Mouse (Mus musculus) midbrain, embryonic 14.5 days (tissue): ENCODE data around the gene Kifc5b. TPM values are rescaled to one million over a fixed set of nuclear protein-coding genes. Genes with fewer than 3 reads are reported as not detected.

Source experiments
- ATAC-seq: fragments of 200-750 bp; cut with Nextera tagmentation; 2 replicates; pipeline ENCODE4 v1.8.0; 2017; ENCODE audit warnings: moderate number of reproducible peaks, moderate library complexity; ENCODE audit not compliant: low FRiP score, low TSS enrichment
- DNase-seq: peaks from one replicate; pipeline ENCODE4 v3.0.0-alpha.2; 2015
- H3K27ac ChIP-seq: fragments of 300-500 bp; sonication (generic); replicated peaks from 2 replicates; pipeline ENCODE4 v1.5.1; 2014; ENCODE audit warnings: mild to moderate bottlenecking, low read depth, low read length, moderate library complexity
- H3K27me3 ChIP-seq: fragments of 300-500 bp; sonication (generic); 2 replicates; pipeline ENCODE4 v1.6.1; 2014; ENCODE audit warnings: low read length, control low read depth, mixed read lengths; ENCODE audit not compliant: control insufficient read depth, insufficient read depth
- H3K36me3 ChIP-seq: fragments of 300-500 bp; sonication (generic); 2 replicates; pipeline ENCODE4 v1.6.1; 2014; ENCODE audit warnings: low read length, control low read depth; ENCODE audit not compliant: control insufficient read depth, insufficient read depth
- H3K4me1 ChIP-seq: fragments of 300-500 bp; sonication (generic); 2 replicates; pipeline ENCODE4 v1.6.1; 2014; ENCODE audit warnings: mild to moderate bottlenecking, antibody characterized with exemption, low read length, control low read depth; ENCODE audit not compliant: control insufficient read depth, insufficient read depth
- H3K4me2 ChIP-seq: fragments of 300-500 bp; sonication (generic); 2 replicates; pipeline ENCODE4 v1.6.1; 2014; ENCODE audit warnings: mild to moderate bottlenecking, low read length, moderate library complexity
- H3K4me3 ChIP-seq: fragments of 300-500 bp; sonication (generic); replicated peaks from 2 replicates; pipeline ENCODE4 v1.5.1; 2014; ENCODE audit warnings: low read depth, low read length
- H3K9ac ChIP-seq: fragments of 300-500 bp; sonication (generic); replicated peaks from 2 replicates; pipeline ENCODE4 v1.6.1; 2014; ENCODE audit warnings: mild to moderate bottlenecking, low read length, moderate library complexity
- H3K9me3 ChIP-seq: fragments of 300-500 bp; sonication (generic); 2 replicates; pipeline ENCODE4 v1.6.1; 2016; ENCODE audit warnings: low read length, control low read depth, mixed read lengths; ENCODE audit not compliant: control insufficient read depth
- WGBS: fragments of 180-500 bp; shearing (Covaris S2); extraction: QIAGEN DNeasy Blood & Tissue Kit; methylation state at CpG from one replicate; pipeline ENCODE4 v1.1.7; 2014; 5-methylcytosine and 5-hydroxymethylcytosine counted together
- polyA plus RNA-seq: library from polyadenylated mRNA; unstranded; fragments of >200 nt; fragmentation: Nextera tagmentation; extraction: Ambion mirVana; gene quantifications from 2 replicates; pipeline ENCODE4 v1.2.1, GENCODE M21; 2014

Gene Kifc5b
- polyA plus RNA-seq, 1 experiment from 2014 or later: 1.2 TPM

GRCm38 (mm10) chr17:26948316-26949050 lies 31.6 kb downstream of the Kifc5b start:
- H3K9ac ChIP-seq: peak overlapping the region; percentile 90
- H3K9me3 ChIP-seq: no peaks in the 10 kb centered on the region
- DNase-seq (peak; percentile 82), ATAC-seq (peak; percentile 11; the same call in 1 of the 2 replicates)
- H3K27ac ChIP-seq: peak overlapping the region; percentile 93
- peaks cover 67% of the 10 kb centered on the region for H3K4me1 ChIP-seq
- peak overlapping the region; percentile 92 for H3K4me2 ChIP-seq
- WGBS: under 1% methylated on average over 56 of the region's 87 CpGs
- no peaks in the 10 kb centered on the region for H3K36me3 ChIP-seq
- no peaks in the 10 kb centered on the region for H3K27me3 ChIP-seq
- peak overlapping the region; percentile 69 for H3K4me3 ChIP-seq

GRCm38 (mm10) chr17:26949051-26949577 lies 32.2 kb downstream of the Kifc5b start:
- DNase-seq: peak; percentile 43
- H3K4me2 ChIP-seq: peak overlapping the region; percentile 92
- H3K36me3 ChIP-seq: no peaks in the 10 kb centered on the region
- WGBS: 6% methylated on average over 13 of the region's 14 CpGs
- H3K4me3 ChIP-seq: peak overlapping the region; percentile 69
- peak overlapping the region; percentile 93 for H3K27ac ChIP-seq
- peak overlapping the region; percentile 90 for H3K9ac ChIP-seq
- peaks cover 73% of the 10 kb centered on the region for H3K4me1 ChIP-seq
- ATAC-seq: peak; percentile 46; the same call in 1 of the 2 replicates
- H3K9me3 ChIP-seq: no peaks in the 10 kb centered on the region
- no peaks in the 10 kb centered on the region for H3K27me3 ChIP-seq

- Histone ChIP-seq H3K4me1 (peaks cover 73% of the 10 kb centered on the region), H3K9ac (peak overlapping the region; percentile 32; the same call in 1 of the 2 replicates), H3K27ac (peak overlapping the region; percentile 93; the same call in 1 of the 2 replicates), H3K4me2 (peak overlapping the region; percentile 92), H3K4me3 (peak overlapping the region; percentile 69), H3K36me3 (peaks cover 2% of the 10 kb centered on the region), H3K9me3 (no peaks in the 10 kb centered on the region), H3K27me3 (no peaks in the 10 kb centered on the region)
- 27% methylated on average over 5 of the region's 5 CpGs for WGBS
- DNase-seq: peak; percentile 15
- ATAC-seq: no peak
Measured at GRCm38 (mm10) chr17:26949866-26950265, 33.0 kb downstream of the Kifc5b start.

DNA sequence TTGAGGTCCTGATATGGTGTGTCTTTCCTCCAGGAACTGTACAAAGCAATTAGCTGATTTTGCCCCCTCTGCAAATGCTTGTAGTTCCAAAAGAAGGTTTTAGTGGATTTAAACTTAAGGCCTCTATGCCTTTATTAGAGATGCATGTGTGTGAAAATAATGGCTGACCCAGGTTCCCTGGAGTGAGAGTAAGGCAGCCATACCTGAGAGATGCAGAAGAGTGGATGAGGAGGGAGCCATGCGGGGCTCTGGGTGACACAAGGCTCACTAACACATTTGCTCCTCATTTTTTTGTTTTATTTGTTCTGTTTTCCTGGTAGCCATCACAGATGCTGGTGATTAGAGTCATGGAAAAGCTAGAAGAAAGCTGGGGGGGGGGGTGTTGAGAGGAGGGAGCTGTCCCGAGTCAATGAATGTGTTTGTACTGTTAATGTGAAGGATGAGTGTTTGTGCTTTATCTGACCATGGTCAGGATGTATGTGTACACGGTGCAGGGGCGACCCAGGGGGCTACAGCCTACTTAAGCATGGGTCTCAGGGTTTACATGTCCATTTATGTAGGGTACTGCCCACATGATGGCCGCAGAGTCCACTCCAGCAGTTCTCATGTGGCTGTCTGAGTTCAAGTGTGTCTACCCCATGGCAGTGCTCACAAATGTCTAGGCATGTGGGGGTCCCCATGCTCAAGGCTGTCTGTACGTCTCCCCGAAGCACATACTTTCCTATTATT lies 33.8 kb downstream of the Kifc5b start:
- Histone ChIP-seq H3K27ac (peak overlapping the region; percentile 58), H3K9ac (peak overlapping the region; percentile 55), H3K4me3 (peak overlapping the region; percentile 36), H3K9me3 (no peaks in the 10 kb centered on the region), H3K4me2 (peak overlapping the region; percentile 92), H3K4me1 (peaks cover 66% of the 10 kb centered on the region), H3K36me3 (peaks cover 11% of the 10 kb centered on the region), H3K27me3 (no peaks in the 10 kb centered on the region)
- 34% methylated on average over 7 of the region's 7 CpGs for WGBS
- DNase-seq: no peak
- no peak for ATAC-seq

DNA sequence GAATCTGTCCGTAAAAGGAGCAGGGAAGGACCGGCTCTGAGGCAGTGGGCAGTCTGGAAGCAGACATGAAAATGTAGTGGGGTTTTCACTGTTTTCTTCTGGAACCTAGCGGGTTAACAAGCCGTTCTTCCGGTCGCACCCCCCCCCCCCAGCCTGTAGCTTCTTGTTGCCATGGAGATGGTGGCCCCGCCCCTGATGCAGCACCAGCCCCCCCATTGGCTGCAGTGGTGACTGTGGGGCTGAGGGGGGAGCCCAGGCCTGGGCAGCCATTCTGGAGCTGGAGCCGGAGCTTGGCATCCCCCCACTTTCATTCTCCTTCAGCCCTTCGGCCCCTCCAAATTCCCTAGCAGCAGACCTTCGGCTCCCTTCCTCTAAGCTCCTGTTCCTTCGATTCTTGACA lies 34.5 kb downstream of the Kifc5b start:
- DNase-seq (peak; percentile 93), ATAC-seq (peak; percentile 68; the same call in 1 of the 2 replicates)
- H3K27ac ChIP-seq: peak overlapping the region; percentile 58
- peak overlapping the region; percentile 36 for H3K4me3 ChIP-seq
- peaks cover 59% of the 10 kb centered on the region for H3K4me1 ChIP-seq
- 2% methylated on average over 9 of the region's 11 CpGs for WGBS
- H3K36me3 ChIP-seq: peaks cover 18% of the 10 kb centered on the region
- no peaks in the 10 kb centered on the region for H3K27me3 ChIP-seq
- peak overlapping the region; percentile 92 for H3K4me2 ChIP-seq
- peak overlapping the region; percentile 62 for H3K9ac ChIP-seq
- no peaks in the 10 kb centered on the region for H3K9me3 ChIP-seq

GRCm38 (mm10) chr17:26951952-26952877 lies 35.3 kb downstream of the Kifc5b start:
- WGBS: 3% methylated on average over 23 of the region's 23 CpGs
- 0 out of 2 replicates have a peak, but pooled peaks have one; percentile 7 for ATAC-seq
- Histone ChIP-seq H3K27ac (peak overlapping the region; percentile 58), H3K9ac (peak overlapping the region; percentile 62), H3K27me3 (no peaks in the 10 kb centered on the region), H3K9me3 (no peaks in the 10 kb centered on the region), H3K36me3 (peaks cover 26% of the 10 kb centered on the region), H3K4me1 (peaks cover 51% of the 10 kb centered on the region), H3K4me2 (peak overlapping the region; percentile 92), H3K4me3 (peak overlapping the region; percentile 36)
- DNase-seq: peak; percentile 12

- peaks cover 45% of the 10 kb centered on the region for H3K4me1 ChIP-seq
- H3K27ac ChIP-seq: peak overlapping the region; percentile 57; the same call in 1 of the 2 replicates
- DNase-seq (no peak), ATAC-seq (no peak)
- H3K36me3 ChIP-seq: peaks cover 35% of the 10 kb centered on the region
- peak overlapping the region; percentile 92 for H3K4me2 ChIP-seq
- H3K9me3 ChIP-seq: no peaks in the 10 kb centered on the region
- WGBS: 18% methylated on average over 6 of the region's 6 CpGs
- no peaks in the 10 kb centered on the region for H3K27me3 ChIP-seq
- peak overlapping the region; percentile 62 for H3K9ac ChIP-seq
- peak overlapping the region; percentile 36 for H3K4me3 ChIP-seq
Measured at GRCm38 (mm10) chr17:26953201-26953600, 36.3 kb downstream of the Kifc5b start.

- WGBS: 16% methylated on average over 12 of the region's 16 CpGs
- DNase-seq (peak; percentile 31), ATAC-seq (no peak)
- peak overlapping the region; percentile 92 for H3K4me2 ChIP-seq
- no peaks in the 10 kb centered on the region for H3K27me3 ChIP-seq
- peak overlapping the region; percentile 36 for H3K4me3 ChIP-seq
- H3K9me3 ChIP-seq: no peaks in the 10 kb centered on the region
- peaks cover 40% of the 10 kb centered on the region for H3K36me3 ChIP-seq
- peak overlapping the region; percentile 57 for H3K27ac ChIP-seq
- H3K4me1 ChIP-seq: peaks cover 45% of the 10 kb centered on the region
- H3K9ac ChIP-seq: peak overlapping the region; percentile 62
Measured at GRCm38 (mm10) chr17:26953726-26954125, 36.8 kb downstream of the Kifc5b start.
